Mouse (Mus musculus): ENCODE measurements around the gene Flrt2. TPM values are rescaled to one million over a fixed set of nuclear protein-coding genes. Genes with fewer than 3 reads are reported as not detected.
"Not testable (repeated sequence)": the region's sequence is repeated elsewhere in the genome, so short reads cannot be mapped to it uniquely, and the experiment has no call there.

The Flrt2 gene
- 10 to 100 TPM; 12.2 TPM for total RNA-seq (2021)
- long read RNA-seq, experiment 1, partial matches to known transcripts: 0 of 1 reads
- long read RNA-seq, experiment 1, other reads (novel, unspliced or antisense): 1 of 1 reads
- long read RNA-seq, experiment 2, partial matches to known transcripts: 0 of 2 reads
- long read RNA-seq, experiment 2, other reads (novel, unspliced or antisense): 2 of 2 reads

DNA sequence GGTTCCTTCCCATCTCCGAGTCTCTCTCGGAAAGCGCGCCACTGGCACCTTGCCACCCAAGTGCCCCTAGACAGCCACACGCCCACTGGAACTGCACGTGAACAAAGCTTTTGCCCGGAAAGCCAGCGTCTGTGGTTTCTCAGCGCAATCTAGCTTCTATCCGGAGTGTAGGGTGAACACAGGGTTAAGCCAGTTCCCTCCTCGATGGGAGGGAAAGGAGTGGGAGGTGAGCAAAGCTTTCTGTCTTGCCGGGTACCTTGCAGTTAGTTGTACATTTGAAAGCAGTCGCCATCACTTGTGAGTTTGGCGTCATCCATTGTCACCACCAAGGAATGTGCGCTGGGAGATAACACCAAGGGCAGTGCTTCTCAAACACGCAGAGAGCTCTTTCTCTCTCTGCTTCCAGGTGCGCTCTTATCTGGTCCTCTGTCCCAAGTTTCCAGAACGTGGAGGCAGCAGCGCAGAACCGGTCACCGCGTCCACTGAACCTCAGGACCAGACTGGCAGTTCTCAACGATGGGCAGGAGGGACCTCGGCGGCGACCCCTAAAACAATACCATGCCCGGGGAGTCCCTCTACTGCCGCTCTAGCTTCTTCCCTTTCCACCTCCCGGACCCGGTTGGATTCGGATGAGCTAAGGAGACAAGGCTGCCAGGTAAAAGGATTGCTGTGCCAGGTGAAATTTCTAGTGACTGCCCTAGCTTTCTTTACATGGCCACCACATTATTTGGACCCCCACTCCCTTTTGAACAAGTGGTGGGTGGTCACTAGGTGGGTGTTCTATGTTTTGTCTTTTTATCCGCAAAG, at the start of gene Flrt2:
Gene Flrt2, plus strand, starts transcription at position 266 of the 807 bp plus-strand sequence.
- peak; percentile 12 to 13 for DNase-seq

DNA sequence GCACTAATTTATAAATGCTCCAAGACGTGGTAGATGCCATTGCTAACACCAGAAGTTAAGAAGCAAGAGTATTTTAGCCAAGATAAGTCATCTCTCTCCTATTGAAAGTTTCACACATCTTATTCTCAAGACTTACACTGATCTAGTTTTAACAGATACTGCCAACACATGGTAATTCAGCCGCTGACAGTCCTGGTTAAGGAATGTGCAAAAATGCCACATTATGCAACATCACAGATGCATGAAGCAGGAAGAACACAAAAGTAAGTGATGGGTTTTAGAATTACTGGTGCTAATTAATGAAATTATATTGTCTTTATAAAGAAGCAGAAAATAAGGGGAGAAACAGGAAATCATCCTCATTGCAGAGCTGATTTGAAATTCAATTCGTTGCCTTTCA, 49.8 kb upstream of the Flrt2 start:
- no peak for DNase-seq

DNA sequence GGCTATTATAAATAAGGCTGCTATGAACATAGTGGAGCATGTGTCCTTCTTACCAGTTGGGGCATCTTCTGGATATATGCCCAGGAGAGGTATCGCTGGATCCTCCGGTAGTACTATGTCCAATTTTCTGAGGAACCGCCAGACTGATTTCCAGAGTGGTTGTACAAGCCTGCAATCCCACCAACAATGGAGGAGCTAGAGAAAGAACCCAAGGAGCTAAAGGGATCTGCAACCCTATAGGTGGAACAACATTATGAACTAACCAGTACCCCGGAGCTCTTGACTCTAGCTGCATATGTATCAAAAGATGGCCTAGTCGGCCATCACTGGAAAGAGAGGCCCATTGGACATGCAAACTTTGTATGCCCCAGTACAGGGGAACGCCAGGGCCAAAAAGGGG, 44.8 kb upstream of the Flrt2 start:
- DNase-seq: not testable (repeated sequence)

DNA sequence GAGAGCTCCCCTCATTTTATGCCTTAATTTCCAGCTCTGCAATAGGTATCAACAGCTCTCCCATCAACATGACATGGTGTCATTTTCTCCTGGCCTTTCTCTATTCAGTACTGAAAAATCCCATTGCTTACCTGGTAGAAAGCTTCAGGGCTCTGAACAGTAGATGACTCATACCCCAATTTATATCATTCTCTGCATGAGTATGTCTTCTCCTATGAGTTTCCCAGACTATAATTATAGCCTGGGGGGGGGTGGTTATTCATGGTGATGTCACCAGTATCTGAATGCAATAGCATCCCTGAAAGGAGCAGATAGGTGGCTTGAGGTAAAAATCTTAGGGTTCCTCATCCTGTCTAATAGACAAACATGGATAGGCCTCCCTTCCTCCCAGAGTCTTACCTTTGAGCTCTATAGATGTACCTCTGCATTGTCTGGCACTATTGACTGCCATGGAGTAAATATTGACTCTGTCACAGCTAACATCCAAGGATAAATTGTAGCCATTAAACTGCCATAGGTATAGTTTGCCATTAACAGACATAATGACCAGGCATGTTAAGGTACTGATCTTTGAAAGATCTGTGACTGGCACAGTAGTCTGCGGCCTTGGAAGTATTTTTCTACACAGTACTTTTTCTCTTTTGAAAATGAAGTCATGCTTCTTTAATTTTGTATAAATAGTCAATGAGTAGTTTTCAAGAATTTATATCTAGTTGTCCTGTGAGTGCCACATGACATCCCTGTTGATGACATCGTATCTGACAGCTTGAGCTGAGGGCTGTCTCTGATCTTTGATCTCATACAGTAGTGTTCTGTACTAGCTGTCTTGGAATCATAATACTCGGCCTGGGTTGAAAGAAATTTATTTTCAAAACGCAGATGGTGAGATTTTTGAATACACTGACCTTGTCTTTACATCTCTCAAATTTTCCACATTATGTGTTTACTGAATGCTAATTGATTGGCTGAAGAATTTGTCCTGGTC, 39.6 kb upstream of the Flrt2 start:
- DNase-seq: no peak

DNA sequence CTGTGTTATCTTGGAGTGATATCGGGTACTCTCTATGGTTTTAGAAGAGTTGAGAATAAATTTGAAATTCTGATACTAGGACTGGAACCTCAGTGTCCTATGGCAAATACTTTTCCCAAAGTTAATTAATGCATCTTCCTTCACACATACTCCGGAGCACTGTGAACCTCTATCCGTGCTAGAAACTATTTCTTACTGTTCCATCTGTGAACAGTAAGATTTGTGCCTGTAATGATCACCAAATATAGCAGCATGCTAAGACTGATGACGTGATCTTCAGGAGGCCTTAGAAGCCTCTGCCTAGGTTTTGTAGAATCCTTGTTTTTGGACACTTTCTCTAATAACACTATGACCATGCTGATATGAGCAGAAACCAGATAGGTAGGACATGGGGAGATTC, 35.4 kb upstream of the Flrt2 start:
- no peak for DNase-seq

DNA sequence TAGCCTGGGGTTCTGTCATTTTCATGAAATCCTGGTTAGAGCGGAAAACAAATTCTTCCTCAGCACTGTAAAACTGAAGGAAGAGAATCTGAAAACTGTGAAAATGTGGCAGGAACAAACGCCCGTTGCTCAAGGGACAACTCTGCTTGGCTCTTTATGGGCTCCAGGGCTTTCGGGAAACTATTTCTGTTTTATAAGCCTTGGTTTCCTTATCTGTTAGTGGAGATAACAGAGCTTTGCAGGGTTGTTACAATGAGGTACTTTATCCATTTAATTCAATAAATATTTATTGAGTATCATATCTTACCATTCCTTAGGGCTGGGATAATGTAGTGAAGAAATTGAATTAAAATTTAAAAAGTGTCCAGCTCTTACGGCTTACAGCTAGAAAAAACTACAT, 24.7 kb upstream of the Flrt2 start:
- no peak for DNase-seq

DNA sequence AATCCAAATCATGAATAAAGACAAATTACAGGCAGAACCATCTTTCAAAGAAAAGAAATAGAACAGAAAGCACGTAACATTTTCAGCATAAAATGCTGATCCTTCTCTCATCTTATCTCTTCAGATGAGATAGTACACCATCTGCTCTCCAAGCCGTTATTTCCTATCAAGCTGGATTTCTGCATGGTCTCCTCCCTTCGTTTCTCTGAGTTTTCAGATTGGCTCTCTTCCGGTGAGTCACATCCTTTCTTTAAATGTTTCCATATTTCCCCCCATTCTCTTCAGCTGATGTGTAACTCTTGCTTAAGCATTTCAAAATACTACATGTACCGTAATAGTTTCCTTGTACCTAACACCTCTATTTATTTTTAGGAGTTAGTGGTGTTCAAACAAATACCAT, 16.3 kb upstream of the Flrt2 start:
- DNase-seq: no peak

DNA sequence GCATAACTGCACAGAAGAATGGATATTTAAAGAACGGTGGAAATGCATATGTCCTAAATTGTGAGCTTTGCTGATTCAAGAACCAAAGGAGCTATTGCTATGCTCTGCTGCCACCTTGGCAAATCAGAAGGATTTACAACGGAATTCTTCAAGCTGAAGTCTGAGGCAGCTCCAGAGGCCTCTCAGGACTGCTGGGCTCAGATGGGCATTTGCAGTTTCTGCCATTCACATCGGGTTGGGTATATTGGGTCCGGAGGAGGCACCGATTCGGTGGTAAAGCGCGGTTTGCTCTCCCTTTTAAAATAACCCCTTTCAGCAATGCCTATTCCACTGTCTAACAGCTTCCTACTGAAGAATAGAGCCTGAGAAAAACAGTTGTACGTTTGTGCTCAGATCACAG, 1.2 kb upstream of the Flrt2 start:
- peak in 1 of 2 experiments; percentile 20 for DNase-seq

DNA sequence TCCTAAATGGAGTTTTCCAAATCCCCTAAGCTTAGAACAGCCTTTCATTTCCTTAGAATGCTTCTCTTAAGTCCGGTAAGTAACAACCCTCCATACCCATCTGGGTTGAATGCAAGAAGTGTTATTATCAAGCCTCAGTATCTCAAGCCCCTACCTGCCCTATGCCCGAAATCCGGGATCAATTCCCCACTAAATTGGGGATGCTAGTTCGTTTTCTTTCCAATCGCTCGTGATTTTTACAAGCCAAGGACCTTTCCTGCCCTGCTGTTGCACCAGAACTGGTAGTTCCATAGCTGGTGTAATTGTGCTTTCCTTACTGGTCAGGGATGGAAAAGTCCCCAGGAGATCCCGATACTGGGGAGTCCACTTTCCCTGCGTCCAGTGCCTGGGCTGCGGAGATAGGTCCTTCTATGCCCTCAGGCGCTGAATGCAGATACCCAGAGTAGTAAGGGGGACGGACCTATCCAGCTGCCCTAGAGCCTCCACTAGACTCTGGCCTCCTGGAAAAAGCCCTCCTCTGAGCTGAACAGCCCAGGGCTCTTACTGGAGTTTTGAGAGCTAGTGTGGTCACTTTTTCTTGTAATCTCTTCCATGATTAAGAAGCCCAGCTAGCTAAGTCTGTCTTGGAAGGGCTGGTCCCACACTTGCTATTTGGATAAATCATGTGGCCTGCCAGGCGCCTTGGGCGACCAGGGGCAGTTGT, 1.1 kb downstream of the Flrt2 start:
- no peak for DNase-seq

DNA sequence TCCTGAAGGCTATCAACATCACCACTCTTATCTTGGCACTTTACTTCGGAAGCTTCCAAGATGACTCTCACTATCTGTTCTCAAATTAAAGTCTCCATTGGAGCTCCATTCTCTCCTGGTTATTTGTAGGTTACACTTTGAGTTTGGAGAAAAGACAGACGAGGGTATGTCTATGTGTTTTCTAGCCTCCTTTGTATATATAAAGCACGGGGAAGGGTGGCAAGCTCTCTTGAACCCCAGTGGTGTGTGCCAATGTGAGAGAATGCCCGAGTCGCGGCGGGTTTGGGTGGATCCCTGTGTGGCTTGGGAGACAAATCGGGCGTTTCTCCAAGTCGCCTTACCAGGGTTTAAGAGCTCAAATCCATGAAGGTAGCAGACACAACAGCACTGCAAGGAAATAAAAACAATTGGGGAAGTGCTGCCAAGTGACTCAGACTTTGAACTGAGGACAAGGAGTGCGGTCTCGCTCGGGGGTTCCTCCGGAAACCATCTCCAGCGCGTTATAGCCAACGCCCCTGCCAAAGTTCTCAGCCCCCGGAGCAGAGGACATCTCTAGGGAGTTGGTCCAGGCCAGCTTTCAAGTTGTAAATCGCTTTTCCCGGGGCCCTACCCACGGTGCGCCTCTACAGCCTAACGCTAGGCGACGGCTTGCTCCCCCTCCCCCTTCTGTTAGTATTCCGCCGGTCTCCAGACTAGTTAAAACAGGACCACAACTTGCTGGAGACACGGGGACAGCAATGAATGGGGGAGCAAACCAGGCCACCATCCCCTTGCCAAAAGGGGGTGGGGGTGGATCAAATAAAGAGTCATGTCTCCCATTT, 1.8 kb downstream of the Flrt2 start:
- peak; percentile 38 to 51 for DNase-seq

DNA sequence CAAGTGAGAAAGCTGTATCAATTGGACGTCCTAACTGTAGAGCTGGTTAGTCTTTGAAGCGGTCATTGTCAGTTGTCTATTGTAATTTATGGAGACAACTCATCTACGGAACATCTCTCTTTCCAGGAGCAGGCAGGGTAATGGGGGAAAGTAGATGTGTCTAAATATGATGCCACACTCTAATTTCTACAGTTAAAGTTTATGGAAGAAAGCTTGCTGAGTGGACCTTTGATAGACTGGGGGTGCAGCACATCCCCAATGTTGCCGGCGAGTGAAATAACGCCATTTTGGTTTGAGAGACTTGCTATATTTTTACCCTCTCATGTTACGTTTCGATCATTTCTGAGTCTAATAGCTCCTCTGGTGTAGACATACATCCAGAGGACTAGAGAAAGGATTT, 2.5 kb downstream of the Flrt2 start:
- DNase-seq: no peak

DNA sequence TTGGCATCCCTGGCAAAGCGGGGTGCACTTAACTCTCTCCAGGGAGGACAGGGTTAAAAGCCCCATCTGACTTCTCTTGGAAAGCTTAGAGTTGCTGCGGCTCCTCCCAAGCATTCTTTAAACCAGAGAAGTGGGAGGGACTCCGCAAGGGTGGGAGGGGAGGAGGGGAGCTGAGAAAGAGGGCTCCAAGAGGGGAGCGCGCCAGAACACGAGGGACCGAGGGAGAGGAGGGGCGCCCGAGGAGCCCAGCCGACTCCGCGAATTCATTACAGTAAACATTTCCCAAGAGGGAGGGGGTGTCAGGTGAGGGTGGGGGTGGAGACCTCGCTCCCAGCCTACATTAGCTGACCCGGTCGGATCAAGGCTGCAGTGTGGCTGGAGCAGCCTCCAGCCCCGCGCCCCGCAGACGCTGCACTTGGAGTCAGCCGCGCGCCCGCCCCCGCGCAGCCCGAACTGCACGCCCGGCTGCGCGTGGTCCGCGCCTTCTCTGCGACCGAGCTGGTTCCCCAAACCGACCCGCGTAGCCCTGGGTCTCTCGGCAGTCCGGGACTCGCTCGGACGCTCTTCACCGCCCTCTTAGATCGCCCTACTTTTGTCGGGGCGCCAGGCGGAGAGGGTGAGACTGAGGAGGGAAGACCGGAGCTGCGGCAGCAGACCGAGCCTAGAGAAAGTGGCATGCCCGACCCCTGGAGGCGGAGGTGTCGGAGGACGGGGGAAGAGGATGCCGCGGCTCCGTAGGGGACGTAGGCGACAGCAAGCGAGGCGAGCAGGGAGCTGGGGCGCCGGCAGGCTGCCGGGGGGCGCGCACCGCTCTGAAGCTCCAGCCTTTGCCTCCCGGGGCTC, 3.2 kb downstream of the Flrt2 start:
- peak; percentile 66 to 73 for DNase-seq

DNA sequence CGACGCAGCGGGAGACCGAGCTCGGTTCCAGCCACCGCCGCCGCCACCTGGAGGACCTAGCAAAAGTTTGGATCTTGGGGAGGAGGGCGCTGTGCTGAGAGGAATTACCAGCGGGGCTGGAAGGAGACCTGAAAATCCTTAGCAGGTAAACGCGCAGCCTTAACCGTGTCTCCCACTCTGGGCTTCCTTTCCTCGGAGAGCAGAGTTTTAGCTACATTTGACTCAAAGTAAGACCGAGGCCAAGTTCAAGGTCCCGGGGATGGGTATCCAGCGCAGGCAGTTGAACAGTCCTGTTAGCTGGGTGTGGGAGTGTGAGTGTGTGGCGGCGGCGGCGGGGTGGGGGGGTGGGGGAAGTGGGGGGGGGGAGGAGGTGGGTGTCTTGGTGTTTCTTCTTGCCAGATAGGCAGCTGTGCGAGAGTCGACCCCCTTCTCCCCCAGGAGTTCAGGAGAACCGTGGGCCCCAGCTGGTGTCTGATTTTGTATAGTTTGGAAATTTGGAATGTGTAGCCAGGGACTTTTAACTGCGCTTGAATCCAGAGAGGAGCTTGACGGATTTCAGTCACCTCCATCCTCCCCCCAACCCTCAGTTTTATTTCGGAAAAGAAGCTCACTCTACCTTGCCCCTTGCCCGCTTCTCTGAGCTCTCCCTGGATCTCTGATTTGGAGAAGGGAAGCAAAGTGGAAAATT, 4.0 kb downstream of the Flrt2 start:
- DNase-seq: no peak

DNA sequence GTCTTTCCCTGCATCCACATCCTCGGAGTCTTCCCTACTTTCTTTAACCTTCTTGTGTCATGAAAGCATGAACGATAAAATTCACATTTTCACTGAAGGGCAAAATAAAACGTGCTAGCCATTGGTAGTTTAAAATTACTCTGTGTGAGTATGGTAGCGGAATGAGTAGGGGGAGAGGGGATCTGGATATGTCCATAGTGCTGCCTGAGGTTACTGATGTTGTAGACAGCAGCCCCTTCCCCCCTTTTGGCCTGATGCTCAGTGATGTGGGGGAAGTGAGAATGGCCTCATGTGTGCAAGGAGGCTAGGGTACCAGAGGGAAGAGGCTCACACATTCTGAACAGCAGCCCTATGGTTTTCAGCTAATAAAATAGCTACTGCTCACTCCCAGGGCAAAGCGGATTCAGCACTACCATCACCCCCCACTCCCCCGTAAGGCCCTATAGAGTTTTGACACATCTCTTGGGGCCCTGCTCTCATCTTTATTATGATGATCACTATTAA, 4.5 kb downstream of the Flrt2 start:
- DNase-seq: no peak

DNA sequence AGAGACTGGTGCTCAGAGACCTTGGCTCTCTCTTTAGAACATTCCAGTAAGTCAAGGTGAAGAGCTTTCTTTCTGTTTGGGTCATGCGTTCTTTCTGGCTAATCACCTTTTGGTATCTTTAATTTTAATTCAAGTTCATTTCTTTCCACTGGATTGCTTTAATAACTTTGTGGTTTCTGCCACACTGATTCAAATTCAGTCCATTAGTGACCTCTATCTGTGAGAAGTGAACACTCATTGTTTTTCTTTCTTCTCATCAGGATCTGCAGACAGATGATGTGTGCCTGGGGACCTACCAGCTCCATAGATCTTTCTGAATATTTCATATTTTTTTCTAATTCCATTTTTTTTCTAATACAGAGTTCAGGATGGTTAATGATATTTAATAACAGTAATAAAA, 6.5 kb downstream of the Flrt2 start:
- DNase-seq: no peak

DNA sequence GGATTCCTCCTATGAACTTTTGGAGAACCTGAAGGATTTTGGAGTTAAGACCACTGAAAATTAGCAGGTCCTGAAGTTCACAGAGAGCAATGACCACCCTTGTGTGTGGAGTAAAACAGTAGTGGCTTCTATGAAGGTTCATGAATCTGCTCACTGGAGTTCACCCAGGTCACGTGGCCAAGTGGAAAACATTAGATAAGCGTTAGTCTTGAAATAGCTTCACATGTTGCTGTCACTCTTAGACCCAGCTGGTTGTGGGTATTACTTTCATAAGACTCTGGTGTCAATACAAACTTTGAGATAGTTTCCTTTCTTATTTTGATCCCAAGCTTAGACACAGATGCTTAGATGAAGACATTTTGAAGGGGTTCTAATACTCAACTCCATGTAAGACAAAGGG, 8.7 kb downstream of the Flrt2 start:
- DNase-seq: no peak

DNA sequence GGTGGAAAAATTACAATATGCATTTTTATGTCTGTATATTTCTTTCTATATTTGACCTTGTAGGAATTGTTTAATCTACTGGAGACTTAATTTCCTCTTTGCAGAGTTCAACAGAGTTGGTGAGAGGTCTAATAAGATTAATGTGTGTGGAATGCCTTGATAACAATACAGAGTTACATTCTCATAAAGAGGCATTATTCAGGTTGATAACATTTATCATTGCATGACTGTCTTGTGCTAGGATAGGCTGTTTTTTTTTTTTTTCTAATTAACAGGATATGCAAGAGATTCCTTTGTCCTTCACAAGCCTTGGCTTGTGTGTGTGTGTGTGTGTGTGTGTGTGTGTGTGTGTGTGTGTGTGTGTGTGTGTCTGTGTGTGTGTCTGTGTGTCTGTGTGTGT, 9.6 kb downstream of the Flrt2 start:
- no peak for DNase-seq

DNA sequence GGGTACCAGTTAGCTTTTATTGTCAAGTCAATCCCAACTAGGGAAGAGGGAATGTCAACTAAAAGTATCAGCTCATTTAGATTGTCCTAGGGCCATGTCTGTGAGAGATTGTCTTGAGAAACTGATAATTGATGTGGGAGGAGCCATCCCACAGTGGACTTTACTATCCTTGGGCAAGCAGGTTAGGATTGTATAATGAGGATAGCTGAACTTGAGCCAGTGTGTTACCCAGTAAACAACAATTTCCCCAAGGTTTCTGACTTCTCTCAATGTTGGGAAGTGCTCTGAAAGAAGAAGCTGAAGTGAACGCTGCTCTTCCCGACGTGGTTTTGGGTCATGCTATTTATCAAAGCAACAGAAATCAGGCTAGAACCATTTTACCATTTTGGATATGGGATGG, 13.0 kb downstream of the Flrt2 start:
- no peak for DNase-seq

DNA sequence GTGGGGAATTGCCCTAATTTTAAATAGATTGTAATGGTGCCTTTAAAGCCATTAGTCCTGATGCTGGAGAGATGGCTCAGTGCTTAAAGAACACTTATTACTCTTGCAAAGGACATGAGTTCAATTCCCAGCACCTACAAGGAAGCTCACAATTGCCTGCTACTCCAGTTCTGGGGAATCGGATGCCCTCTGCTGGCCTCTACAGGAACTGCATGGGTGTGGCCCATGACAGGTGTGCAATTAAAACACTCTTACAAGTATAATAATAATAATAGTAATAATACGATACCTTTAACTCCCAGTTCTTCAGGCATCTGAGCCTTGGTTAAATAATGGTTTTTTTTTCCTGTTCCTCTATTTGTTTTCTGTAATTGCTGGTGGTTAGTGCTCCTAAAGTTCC, 31.2 kb downstream of the Flrt2 start:
- DNase-seq: no peak
